Mouse (Mus musculus) bone marrow, adult 2 months (tissue): Measurements from ENCODE around the gene Oma1. TPM values are rescaled to one million over a fixed set of nuclear protein-coding genes. Genes with fewer than 3 reads are reported as not detected.

ENCODE experiments used
- H3K27ac ChIP-seq: fragments of 200-500 bp; 2 replicates; pipeline ENCODE4 v1.5.1; 2012; ENCODE audit warnings: low read depth, mild to moderate bottlenecking, control low read depth, inconsistent platforms, low read length; ENCODE audit not compliant: control insufficient read depth, poor library complexity, insufficient read depth
- H3K4me1 ChIP-seq: fragments of 200-500 bp; 2 replicates; pipeline ENCODE4 v1.6.1; 2011; ENCODE audit warnings: low read length; ENCODE audit not compliant: control insufficient read depth, insufficient read depth
- H3K4me3 ChIP-seq: fragments of 200-500 bp; replicated peaks from 2 replicates; pipeline ENCODE3; 2011; ENCODE audit warnings: mild to moderate bottlenecking, low read depth, low read length, control low read depth; ENCODE audit not compliant: control insufficient read depth
- CTCF ChIP-seq: fragments of 200-500 bp; IDR thresholded peaks from 2 replicates; pipeline ENCODE4 v1.5.1; 2011; ENCODE audit warnings: low read length, control low read depth; ENCODE audit not compliant: control insufficient read depth, insufficient read depth
- POLR2A ChIP-seq: fragments of 200-500 bp; IDR thresholded peaks from 2 replicates; pipeline ENCODE4 v1.6.1; 2011; ENCODE audit warnings: low read depth, mild to moderate bottlenecking, control low read depth, low read length, borderline replicate concordance; ENCODE audit not compliant: control insufficient read depth
- WGBS: fragments of 180-500 bp; shearing (Covaris S2); methylation state at CpG from one replicate; pipeline ENCODE4 v1.1.7; 2018; 5-methylcytosine and 5-hydroxymethylcytosine counted together
- polyA plus RNA-seq: library from polyadenylated mRNA; stranded (reverse); fragments of >200 nt; gene quantifications from 2 replicates; pipeline ENCODE4 v1.2.4, GENCODE M21; 2011; ENCODE audit warnings: low replicate concordance; ENCODE audit not compliant: missing spikeins, insufficient read depth, insufficient read length

Oma1 gene
- polyA plus RNA-seq, 1 experiment: 5.9 TPM

DNA sequence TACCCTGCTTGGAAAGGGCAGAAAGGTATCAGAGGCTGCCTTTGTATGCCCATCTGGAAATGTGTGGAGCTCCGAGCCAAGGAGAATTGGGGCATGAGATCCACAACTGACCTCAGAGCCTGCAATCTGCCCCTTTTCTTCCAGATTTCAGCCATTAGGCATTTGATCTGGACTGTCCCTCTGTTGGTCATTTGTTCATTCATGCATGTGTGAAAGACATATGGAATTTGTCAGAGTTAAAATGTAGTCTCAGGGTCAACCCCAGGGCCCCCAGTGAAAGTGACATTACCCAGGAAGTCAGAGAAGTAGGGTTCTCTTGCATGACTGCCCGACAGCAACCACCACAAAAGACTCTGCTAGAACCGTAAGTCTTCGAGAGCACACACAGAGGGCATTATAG lies 89.0 kb downstream of the Oma1 start:
- H3K4me3 ChIP-seq: no peak overlapping the region
- TF ChIP-seq POLR2A (no peak), CTCF (no peak)
- H3K27ac ChIP-seq: no peak overlapping the region
- WGBS: 83% methylated on average over 4 of the region's 4 CpGs
- no peaks in the 10 kb centered on the region for H3K4me1 ChIP-seq

DNA sequence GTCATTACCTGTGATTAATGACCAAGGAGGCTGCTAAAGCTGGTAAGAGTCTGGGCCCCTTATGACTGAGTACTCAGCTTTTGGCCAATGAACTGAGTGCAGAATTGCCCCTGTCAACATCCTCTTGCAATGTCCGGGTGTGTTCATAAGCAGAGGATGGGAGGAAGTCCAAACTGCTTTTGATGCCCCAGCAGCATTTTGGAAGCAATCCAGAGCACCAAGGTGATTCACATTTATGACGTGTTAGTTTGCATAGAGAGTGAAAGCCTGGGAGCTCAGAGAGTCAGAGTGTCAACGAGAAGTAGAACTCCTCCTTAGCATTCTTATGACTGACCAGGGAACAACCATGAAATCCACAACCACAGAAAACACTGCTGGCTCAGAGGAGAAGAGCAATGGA lies 91.7 kb downstream of the Oma1 start:
- TF ChIP-seq CTCF (no peak), POLR2A (no peak)
- H3K4me3 ChIP-seq: no peak overlapping the region
- no peak overlapping the region for H3K27ac ChIP-seq
- no peaks in the 10 kb centered on the region for H3K4me1 ChIP-seq
- WGBS: 58% methylated on average over 3 of the region's 3 CpGs

DNA sequence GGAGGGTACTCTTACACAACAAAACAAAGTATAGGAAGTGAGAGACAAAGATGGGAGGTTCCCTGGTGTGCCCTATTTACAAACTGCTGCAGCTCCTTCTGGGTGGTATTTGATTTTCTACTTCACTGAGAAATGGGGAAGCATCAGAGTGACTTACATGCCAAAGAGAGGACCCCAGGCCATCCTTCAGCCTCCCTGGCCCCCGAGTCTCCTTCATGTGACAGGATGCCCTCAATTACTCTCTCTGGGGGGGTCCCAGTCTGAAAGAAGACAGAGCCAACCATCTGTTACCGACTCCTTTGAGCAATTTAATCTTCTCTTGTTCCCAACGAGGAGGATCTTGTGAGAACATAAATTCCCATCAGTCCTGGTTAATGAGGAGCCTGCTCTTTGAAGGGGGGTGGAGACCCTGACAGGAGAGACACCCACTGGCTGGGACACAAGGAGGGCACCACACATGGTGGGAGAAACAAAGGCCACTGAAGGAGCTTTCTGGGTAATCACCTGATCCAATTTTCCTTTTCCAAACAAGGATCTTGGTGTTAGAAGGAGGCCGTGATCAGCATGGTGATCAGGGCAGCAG lies 96.7 kb downstream of the Oma1 start:
- H3K4me3 ChIP-seq: no peak overlapping the region
- WGBS: 35% methylated on average over 4 of the region's 4 CpGs
- no peak overlapping the region for H3K27ac ChIP-seq
- no peak for TF ChIP-seq POLR2A
- no peak for TF ChIP-seq CTCF
- no peaks in the 10 kb centered on the region for H3K4me1 ChIP-seq

Other genes with a start within 250 kb of the Oma1 start
- 42.3 and 78.0 TPM in 2 replicates for gene Mier1, start 199.4 kb upstream of the Oma1 start, polyA plus RNA-seq
- 0.72 and 2.0 TPM in 2 replicates for gene Wdr78, start 199.3 kb upstream of the Oma1 start, polyA plus RNA-seq
- gene Slc35d1, start 98.6 kb upstream of the Oma1 start, polyA plus RNA-seq: 3.8 and 4.9 TPM in 2 replicates
- gene 4921539E11Rik, start 22.9 kb upstream of the Oma1 start, polyA plus RNA-seq: not detected in 2 replicates